Mouse (Mus musculus): Measurements from ENCODE around the gene Rnf150.

- TF ChIP-seq CTCF (IDR thresholded peaks at IDR 0.05; ENCODE audit: borderline replicate concordance, insufficient read depth, low read depth, low read length) (no peak), POLR2A (IDR thresholded peaks at IDR 0.05; ENCODE audit: borderline replicate concordance, insufficient read depth, low read length) (no peak)
Measured at GRCm38 (mm10) chr8:83036521-83037166, 173.5 kb downstream of the Rnf150 start.
